Mouse (Mus musculus): Measurements from ENCODE around the gene Mtr.
"Not testable (repeated sequence)": the region's sequence is repeated elsewhere in the genome, so short reads cannot be mapped to it uniquely, and the experiment has no call there.

The Mtr gene

GRCm38 (mm10) chr13:12159288-12160120 lies 98.4 kb downstream of the Mtr start:
- peak; percentile 9 for DNase-seq (ENCODE audit: low spot score)

GRCm38 (mm10) chr13:12153922-12154321 lies 104.0 kb downstream of the Mtr start:
- DNase-seq (ENCODE audit: low spot score), result no peak

GRCm38 (mm10) chr13:12146918-12147507 lies 110.9 kb downstream of the Mtr start:
- DNase-seq (ENCODE audit: low spot score), result no peak

- DNase-seq (ENCODE audit: low spot score), result no peak
These were observed 111.5 kb downstream of the Mtr start for GRCm38 (mm10) chr13:12146402-12146801.

- DNase-seq (ENCODE audit: low spot score), result no peak
These were observed 114.6 kb downstream of the Mtr start for GRCm38 (mm10) chr13:12143347-12143746.

- DNase-seq (ENCODE audit: low spot score), result not testable (repeated sequence)
These were observed 121.5 kb downstream of the Mtr start for GRCm38 (mm10) chr13:12136461-12136860.

- no peak for DNase-seq (ENCODE audit: low spot score)
These were observed 124.4 kb downstream of the Mtr start for GRCm38 (mm10) chr13:12133549-12133948.
